Mouse (Mus musculus) splenic B cell, adult 2 months (primary cell): ENCODE results near the gene Mrpl3.
"Not testable (repeated sequence)": the region's sequence is repeated elsewhere in the genome, so short reads cannot be mapped to it uniquely, and the experiment has no call there.

ENCODE experiments used
- DNase-seq: peaks from one replicate; pipeline ENCODE4 v3.0.0-alpha.2; 2011; ENCODE audit warnings: low read depth, low spot score
- H3K27me3 ChIP-seq: 2 replicates; pipeline ENCODE4 v1.6.1; 2012; ENCODE audit warnings: mild to moderate bottlenecking, low read length, moderate library complexity, mixed read lengths; ENCODE audit not compliant: control insufficient read depth, poor library complexity, insufficient read depth, severe bottlenecking
- H3K36me3 ChIP-seq: 2 replicates; pipeline ENCODE4 v1.6.1; 2012; ENCODE audit warnings: mild to moderate bottlenecking, low read length, moderate library complexity, mixed read lengths; ENCODE audit not compliant: control insufficient read depth, poor library complexity, insufficient read depth, severe bottlenecking

The Mrpl3 gene

GRCm38 (mm10) chr9:105076756-105077424 lies 23.9 kb downstream of the Mrpl3 start:
- peaks cover 12% of the 10 kb centered on the region for H3K36me3 ChIP-seq
- H3K27me3 ChIP-seq: no peaks in the 10 kb centered on the region
- no peak for DNase-seq

DNA sequence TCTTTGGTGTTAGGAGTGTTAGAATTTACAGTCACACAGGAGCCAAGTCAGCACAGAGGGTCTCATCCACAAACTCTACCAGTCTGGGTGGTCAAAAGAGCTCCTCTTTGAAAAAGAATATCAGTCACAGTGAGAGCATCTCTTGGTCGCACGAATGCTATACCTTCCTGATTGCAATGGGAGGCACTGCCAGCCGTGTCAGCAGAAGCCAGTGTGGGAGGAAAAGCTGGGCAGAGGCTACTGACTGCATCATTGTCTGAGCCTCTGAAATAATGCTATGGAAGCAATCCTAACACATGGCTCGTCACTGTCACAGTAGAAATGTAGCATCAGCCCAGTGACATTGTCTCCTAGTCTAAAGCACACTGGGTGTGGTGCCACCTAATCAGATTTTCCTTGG lies 25.4 kb downstream of the Mrpl3 start:
- peaks cover 12% of the 10 kb centered on the region for H3K36me3 ChIP-seq
- no peak for DNase-seq

GRCm38 (mm10) chr9:105080246-105080645 lies 27.2 kb downstream of the Mrpl3 start:
- peaks cover 5% of the 10 kb centered on the region; the same call in 1 of the 2 replicates for H3K36me3 ChIP-seq
- no peaks in the 10 kb centered on the region for H3K27me3 ChIP-seq
- no peak for DNase-seq

More for the DNA sequence above, 25.4 kb downstream of the Mrpl3 start:
- H3K27me3 ChIP-seq: no peaks in the 10 kb centered on the region

DNA sequence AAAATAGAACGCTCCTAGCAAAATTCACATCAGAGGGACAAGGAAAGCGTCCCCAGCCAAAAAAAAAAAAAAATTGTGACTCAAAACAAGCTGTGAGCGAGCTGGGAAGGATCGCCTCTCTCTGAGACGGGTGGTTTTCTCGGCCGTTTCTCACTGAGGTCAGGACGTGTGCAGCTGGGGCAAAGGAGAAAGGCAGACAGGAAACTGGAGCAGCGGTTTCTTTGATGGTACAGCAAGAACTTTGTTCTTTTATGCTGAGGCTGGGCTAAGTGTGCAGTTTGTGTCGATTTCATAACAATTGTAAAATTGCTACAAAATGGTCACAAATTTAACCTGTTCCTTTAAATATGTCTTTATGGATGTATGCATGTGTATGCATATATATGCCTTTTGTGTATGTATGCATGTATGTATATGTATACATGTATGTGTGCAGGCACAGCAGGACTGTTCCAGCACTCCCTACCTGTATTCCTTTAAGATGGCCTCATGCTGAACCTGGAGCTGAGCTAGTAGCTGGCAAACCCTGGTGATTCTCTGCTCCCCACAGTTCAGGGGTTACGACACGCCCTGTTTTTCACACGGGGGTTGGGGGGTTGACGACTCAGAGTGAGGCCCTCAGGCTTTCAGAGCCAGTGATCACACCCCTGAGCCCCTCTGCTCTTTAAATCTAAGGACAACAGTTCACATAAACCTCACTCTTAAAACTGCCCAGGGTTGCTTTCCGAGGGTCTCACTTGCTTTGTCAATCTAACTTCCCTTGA lies 48.0 kb downstream of the Mrpl3 start:
- H3K27me3 ChIP-seq: no peaks in the 10 kb centered on the region
- no peaks in the 10 kb centered on the region for H3K36me3 ChIP-seq
- no peak for DNase-seq

- no peak for DNase-seq
Measured at GRCm38 (mm10) chr9:105101911-105102310, 48.9 kb downstream of the Mrpl3 start.

GRCm38 (mm10) chr9:105103893-105104292 lies 50.9 kb downstream of the Mrpl3 start:
- Histone ChIP-seq H3K36me3 (no peaks in the 10 kb centered on the region), H3K27me3 (no peaks in the 10 kb centered on the region)
- DNase-seq: no peak

More at GRCm38 (mm10) chr9:105101911-105102310, 48.9 kb downstream of the Mrpl3 start:
- H3K27me3 ChIP-seq: no peaks in the 10 kb centered on the region
- no peaks in the 10 kb centered on the region for H3K36me3 ChIP-seq

GRCm38 (mm10) chr9:105125206-105125605 lies 72.2 kb downstream of the Mrpl3 start:
- DNase-seq, H3K36me3 ChIP-seq, H3K27me3 ChIP-seq: not testable (repeated sequence)
